Mouse (Mus musculus) midbrain, embryonic 16.5 days (tissue): ENCODE data around the gene Slc6a6. TPM values are rescaled to one million over a fixed set of nuclear protein-coding genes. Genes with fewer than 3 reads are reported as not detected.

Source experiments
- ATAC-seq: fragments of 200-750 bp; cut with Nextera tagmentation; 2 replicates; pipeline ENCODE4 v1.8.0; 2017; ENCODE audit warnings: moderate TSS enrichment
- H3K27ac ChIP-seq: fragments of 300-500 bp; sonication (generic); 2 replicates; pipeline ENCODE4 v1.5.1; 2014; ENCODE audit warnings: mild to moderate bottlenecking, low read length, mixed read lengths
- H3K27me3 ChIP-seq: fragments of 300-500 bp; sonication (generic); 2 replicates; pipeline ENCODE4 v1.6.1; 2014; ENCODE audit warnings: low read depth, low read length, mixed read lengths; ENCODE audit not compliant: control insufficient read depth, insufficient read depth
- H3K36me3 ChIP-seq: fragments of 300-500 bp; sonication (generic); 2 replicates; pipeline ENCODE4 v1.6.1; 2014; ENCODE audit warnings: mild to moderate bottlenecking, low read length, moderate library complexity, mixed read lengths; ENCODE audit not compliant: control insufficient read depth, insufficient read depth
- H3K4me1 ChIP-seq: fragments of 300-500 bp; sonication (generic); 2 replicates; pipeline ENCODE4 v1.6.1; 2014; ENCODE audit warnings: mild to moderate bottlenecking, low read length, mixed read lengths; ENCODE audit not compliant: control insufficient read depth, insufficient read depth
- H3K4me2 ChIP-seq: fragments of 300-500 bp; sonication (generic); 2 replicates; pipeline ENCODE4 v1.6.1; 2014; ENCODE audit warnings: mild to moderate bottlenecking, low read length, mixed read lengths
- H3K4me3 ChIP-seq: fragments of 300-500 bp; sonication (generic); 2 replicates; pipeline ENCODE4 v1.5.1; 2014; ENCODE audit warnings: low read depth, mild to moderate bottlenecking, low read length, moderate library complexity, mixed read lengths
- H3K9ac ChIP-seq: fragments of 300-500 bp; sonication (generic); 2 replicates; pipeline ENCODE4 v1.6.1; 2014; ENCODE audit warnings: low read depth, low read length, mixed read lengths
- H3K9me3 ChIP-seq: fragments of 300-500 bp; sonication (generic); replicated peaks from 2 replicates; pipeline ENCODE4 v1.6.1; 2014; ENCODE audit warnings: mild to moderate bottlenecking, low read length, mixed read lengths; ENCODE audit not compliant: control insufficient read depth, poor library complexity, severe bottlenecking
- WGBS: fragments of 180-500 bp; shearing (Covaris S2); extraction: QIAGEN DNeasy Blood & Tissue Kit; methylation state at CpG from one replicate; pipeline ENCODE4 v1.1.7; 2014; 5-methylcytosine and 5-hydroxymethylcytosine counted together
- polyA plus RNA-seq: library from polyadenylated mRNA; unstranded; fragments of >200 nt; fragmentation: Nextera tagmentation; extraction: Ambion mirVana; gene quantifications from 2 replicates; pipeline ENCODE4 v1.2.1, GENCODE M21; 2015

Slc6a6 gene
- polyA plus RNA-seq, 1 experiment from 2014 or later, result 125 TPM

DNA sequence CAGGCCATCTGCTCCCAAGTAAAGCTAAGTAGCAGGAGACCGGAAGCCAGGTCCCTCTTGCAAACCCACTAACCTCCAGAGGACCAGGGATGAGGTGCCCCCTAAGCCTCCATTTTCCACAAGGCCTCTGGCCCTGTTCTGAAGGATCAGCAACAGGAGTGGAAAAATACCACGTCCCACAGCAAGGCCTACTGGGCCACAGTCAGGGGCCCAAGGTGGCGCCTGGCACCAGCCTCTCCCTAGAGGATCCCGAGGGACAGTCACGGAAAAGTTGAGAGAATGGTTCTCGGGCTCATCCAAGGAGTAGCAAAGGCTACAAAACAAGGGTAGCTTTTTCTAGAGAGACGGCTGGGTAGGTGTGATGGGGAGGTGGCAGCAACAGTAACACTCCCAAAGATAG, 53.6 kb downstream of the Slc6a6 start:
- Histone ChIP-seq H3K4me3 (no peak overlapping the region), H3K36me3 (peaks cover 17% of the 10 kb centered on the region), H3K9me3 (no peaks in the 10 kb centered on the region), H3K27me3 (no peaks in the 10 kb centered on the region), H3K4me2 (no peak overlapping the region), H3K4me1 (no peaks in the 10 kb centered on the region), H3K9ac (no peak overlapping the region), H3K27ac (no peak overlapping the region)
- no peak for ATAC-seq
- WGBS, result 85% methylated on average over 7 of the region's 7 CpGs

DNA sequence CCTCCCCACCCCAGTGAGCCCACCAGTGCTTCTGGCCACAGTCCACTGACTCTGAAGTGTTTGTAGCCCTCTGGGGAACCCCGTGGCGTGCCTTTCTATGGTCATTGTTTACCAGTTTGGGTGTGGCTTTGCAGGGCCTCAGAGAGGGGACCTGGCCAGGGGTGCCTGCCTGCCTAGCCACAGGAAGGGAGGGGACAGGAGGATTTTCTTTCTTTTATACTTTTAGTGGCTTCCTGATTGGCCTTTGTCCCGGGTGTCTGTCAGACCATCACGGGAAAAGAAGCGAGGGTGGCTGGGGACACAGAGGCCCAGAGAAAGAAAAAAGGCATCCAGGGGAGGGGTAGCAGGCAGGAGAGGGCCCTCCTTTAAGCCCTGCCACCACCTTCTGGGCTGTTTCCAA, 54.2 kb downstream of the Slc6a6 start:
- H3K27me3 ChIP-seq, result no peaks in the 10 kb centered on the region
- no peak overlapping the region for H3K4me3 ChIP-seq
- H3K36me3 ChIP-seq, result peaks cover 17% of the 10 kb centered on the region
- 22% methylated on average over 5 of the region's 5 CpGs for WGBS
- no peak overlapping the region for H3K9ac ChIP-seq
- no peak for ATAC-seq
- no peaks in the 10 kb centered on the region for H3K4me1 ChIP-seq
- H3K9me3 ChIP-seq, result no peaks in the 10 kb centered on the region
- no peak overlapping the region for H3K27ac ChIP-seq
- no peak overlapping the region for H3K4me2 ChIP-seq

DNA sequence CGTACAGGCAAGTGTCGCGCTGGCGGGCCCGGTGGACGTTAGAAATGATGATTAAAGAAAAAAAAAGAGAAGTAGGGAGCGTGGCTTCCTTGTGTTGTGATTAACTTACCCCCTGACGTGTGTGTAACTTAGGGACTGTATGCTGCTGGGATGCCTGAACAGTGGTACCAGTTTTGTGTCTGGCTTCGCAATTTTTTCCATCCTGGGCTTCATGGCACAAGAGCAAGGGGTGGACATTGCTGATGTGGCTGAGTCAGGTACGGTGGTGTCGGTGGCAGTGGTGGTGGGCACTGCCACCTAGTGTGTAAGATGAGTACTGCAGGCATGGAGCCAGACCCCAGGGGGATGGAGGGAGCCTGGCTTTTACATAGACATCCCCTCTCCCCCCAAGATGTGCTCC, 57.2 kb downstream of the Slc6a6 start:
- Histone ChIP-seq H3K4me2 (no peak overlapping the region), H3K4me1 (no peaks in the 10 kb centered on the region), H3K9ac (no peak overlapping the region), H3K4me3 (no peak overlapping the region), H3K9me3 (no peaks in the 10 kb centered on the region), H3K36me3 (peaks cover 27% of the 10 kb centered on the region), H3K27ac (no peak overlapping the region), H3K27me3 (no peaks in the 10 kb centered on the region)
- WGBS, result 61% methylated on average over 11 of the region's 11 CpGs
- ATAC-seq, result peak; percentile 82

DNA sequence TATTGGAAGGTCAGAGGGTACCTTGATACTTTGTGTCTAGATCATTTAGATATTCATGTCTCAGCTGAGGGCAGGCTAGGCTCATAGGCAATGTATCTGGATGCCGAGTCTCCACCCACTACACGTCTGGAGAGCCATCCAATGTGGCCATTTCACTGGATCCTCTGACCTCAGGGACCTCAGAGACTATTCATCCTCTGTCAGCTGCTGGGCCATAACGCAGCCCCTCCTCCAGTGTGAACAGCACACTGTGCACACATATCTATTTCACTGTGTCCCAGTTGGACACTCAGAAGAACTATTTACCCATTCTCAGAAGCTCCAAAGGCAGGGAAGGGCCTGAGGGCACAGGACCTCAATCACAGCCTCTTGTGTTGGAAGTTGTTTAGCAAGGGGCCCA, 58.6 kb downstream of the Slc6a6 start:
- Histone ChIP-seq H3K27me3 (no peaks in the 10 kb centered on the region), H3K9ac (no peak overlapping the region), H3K9me3 (no peaks in the 10 kb centered on the region), H3K4me2 (no peak overlapping the region), H3K27ac (no peak overlapping the region), H3K36me3 (peaks cover 27% of the 10 kb centered on the region), H3K4me1 (no peaks in the 10 kb centered on the region), H3K4me3 (no peak overlapping the region)
- no peak for ATAC-seq
- 82% methylated on average over 3 of the region's 3 CpGs for WGBS

DNA sequence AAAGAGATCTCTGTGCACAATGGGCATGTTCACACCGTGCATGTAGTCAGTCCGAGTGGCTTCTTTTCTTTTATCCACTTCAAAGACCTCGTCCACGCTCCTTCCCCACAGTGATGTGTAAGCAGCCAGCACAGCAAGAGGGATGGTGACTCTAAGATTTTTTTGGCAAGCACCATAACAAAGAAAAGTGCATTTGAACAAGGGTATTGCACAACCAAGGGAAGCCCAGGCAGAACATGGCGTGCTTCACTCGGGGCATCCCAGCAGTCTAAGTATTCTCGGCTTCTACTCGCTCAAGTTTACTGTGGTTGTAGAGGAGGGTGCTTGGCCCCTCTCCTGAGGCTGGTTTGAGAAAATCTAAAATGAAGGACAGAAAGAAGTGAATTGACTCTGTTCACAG, 59.1 kb downstream of the Slc6a6 start:
- H3K27me3 ChIP-seq, result no peaks in the 10 kb centered on the region
- H3K27ac ChIP-seq, result no peak overlapping the region
- no peak overlapping the region for H3K4me3 ChIP-seq
- H3K4me1 ChIP-seq, result no peaks in the 10 kb centered on the region
- WGBS, result 79% methylated on average over 8 of the region's 8 CpGs
- peaks cover 24% of the 10 kb centered on the region for H3K36me3 ChIP-seq
- ATAC-seq, result no peak
- no peak overlapping the region for H3K9ac ChIP-seq
- no peak overlapping the region for H3K4me2 ChIP-seq
- no peaks in the 10 kb centered on the region for H3K9me3 ChIP-seq

DNA sequence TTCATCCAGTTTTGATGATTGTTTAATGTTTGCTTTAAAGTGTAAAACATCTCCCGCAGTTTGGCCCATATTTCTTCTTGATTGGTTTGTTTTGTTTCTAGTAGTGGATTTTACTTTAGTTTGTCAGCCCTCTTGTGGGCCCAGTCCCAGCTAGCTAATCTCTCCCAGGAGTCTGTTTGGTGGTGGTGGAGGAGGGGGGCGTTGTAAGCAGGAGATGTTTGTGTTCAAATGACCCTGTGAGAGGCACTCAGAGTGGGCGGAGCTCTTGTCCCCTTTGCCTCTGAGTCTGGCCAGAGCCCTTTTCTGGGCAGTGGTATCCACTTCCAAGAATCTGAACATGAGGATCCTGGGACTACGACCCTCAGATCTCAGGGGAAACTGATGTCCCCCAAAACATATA, 60.0 kb downstream of the Slc6a6 start:
- peaks cover 30% of the 10 kb centered on the region for H3K36me3 ChIP-seq
- no peaks in the 10 kb centered on the region for H3K27me3 ChIP-seq
- no peak overlapping the region for H3K4me2 ChIP-seq
- H3K27ac ChIP-seq, result no peak overlapping the region
- no peaks in the 10 kb centered on the region for H3K4me1 ChIP-seq
- no peaks in the 10 kb centered on the region for H3K9me3 ChIP-seq
- H3K4me3 ChIP-seq, result no peak overlapping the region
- 72% methylated on average over 4 of the region's 4 CpGs for WGBS
- H3K9ac ChIP-seq, result no peak overlapping the region
- no peak for ATAC-seq

DNA sequence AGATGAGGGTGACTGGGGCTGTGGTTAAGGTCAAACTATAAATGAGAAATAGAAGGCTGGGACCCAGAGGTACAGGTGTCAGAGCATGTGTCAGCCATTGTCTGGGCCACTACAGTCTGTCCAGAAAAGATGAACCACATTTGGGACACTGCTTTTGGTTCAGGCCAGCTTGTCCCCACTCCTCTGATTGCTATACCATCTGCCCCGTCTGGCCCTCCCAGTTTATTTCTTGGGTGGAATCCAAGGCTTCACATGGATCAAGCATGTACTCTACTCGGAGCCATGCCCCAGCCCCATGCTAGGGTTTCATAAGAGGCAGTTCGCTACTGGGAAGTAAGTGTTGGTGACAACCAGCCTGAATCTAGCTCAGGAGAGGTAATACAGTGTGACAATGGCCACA, 61.4 kb downstream of the Slc6a6 start:
- WGBS, result 86% methylated on average over 3 of the region's 3 CpGs
- H3K36me3 ChIP-seq, result peaks cover 40% of the 10 kb centered on the region

DNA sequence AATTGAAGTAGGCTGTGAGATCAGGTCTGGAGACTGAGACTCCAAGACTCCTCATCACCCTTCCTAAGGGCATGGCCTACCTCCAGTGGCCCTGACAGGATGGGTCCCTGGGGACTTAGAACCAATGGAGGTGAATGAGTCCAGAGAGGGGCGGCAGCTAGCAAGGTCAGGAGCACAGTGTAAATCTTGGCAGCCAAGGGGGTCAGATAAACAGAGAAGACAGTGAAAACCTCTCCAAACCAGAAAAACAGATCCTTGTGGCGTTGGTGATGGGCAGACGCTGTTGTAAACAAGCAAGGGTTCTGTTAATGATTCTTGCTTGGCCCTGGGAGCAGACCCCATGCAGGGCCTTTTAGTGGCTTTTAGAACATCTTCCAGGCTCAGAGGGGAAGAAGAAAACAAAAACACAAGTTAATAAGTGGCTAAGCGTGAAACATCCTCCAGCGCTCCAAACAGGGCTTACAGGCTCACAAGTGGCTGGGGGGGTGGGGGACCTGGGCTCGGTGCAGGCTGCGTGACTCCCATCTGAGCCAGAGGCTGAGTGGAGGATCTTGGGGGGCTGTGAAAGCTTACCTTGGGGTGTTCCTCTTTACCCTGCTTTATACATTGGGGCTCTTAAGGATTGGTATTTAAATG, 62.2 kb downstream of the Slc6a6 start:
- H3K27me3 ChIP-seq, result no peaks in the 10 kb centered on the region
- H3K36me3 ChIP-seq, result peaks cover 45% of the 10 kb centered on the region
- WGBS, result 81% methylated on average over 7 of the region's 7 CpGs
- H3K4me1 ChIP-seq, result no peaks in the 10 kb centered on the region
- H3K9ac ChIP-seq, result no peak overlapping the region
- no peaks in the 10 kb centered on the region for H3K9me3 ChIP-seq
- no peak overlapping the region for H3K4me3 ChIP-seq
- no peak overlapping the region for H3K27ac ChIP-seq
- H3K4me2 ChIP-seq, result no peak overlapping the region
- ATAC-seq, result no peak

More for the DNA sequence above, 61.4 kb downstream of the Slc6a6 start:
- no peak overlapping the region for H3K4me3 ChIP-seq
- no peaks in the 10 kb centered on the region for H3K27me3 ChIP-seq
- no peak overlapping the region for H3K4me2 ChIP-seq
- H3K9me3 ChIP-seq, result no peaks in the 10 kb centered on the region
- no peak overlapping the region for H3K9ac ChIP-seq
- no peak for ATAC-seq
- no peak overlapping the region for H3K27ac ChIP-seq
- no peaks in the 10 kb centered on the region for H3K4me1 ChIP-seq

DNA sequence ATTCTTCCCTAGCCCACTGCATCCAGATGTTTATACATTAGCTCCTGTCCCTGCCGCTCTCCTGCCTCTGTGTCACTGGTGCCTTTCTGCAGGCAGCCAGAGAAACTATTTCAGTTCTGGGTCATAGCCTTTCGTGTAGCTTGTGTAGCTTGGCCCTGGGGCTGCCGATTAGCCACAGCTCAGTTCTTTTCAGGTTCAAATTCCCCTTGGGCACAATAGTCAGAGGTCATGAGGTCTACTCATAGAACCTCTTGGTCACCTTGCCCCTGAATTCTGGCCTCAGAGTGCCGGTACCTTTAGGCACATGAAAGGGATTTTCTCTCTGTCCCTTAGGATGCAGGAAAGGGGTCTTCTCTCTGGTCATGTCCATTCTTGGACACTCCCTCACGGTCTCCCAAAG, 62.9 kb downstream of the Slc6a6 start:
- H3K36me3 ChIP-seq, result peaks cover 40% of the 10 kb centered on the region
- no peaks in the 10 kb centered on the region for H3K9me3 ChIP-seq

More for the DNA sequence above, 62.9 kb downstream of the Slc6a6 start:
- 84% methylated on average over 5 of the region's 5 CpGs for WGBS
- H3K4me3 ChIP-seq, result no peak overlapping the region
- H3K4me1 ChIP-seq, result no peaks in the 10 kb centered on the region
- no peaks in the 10 kb centered on the region for H3K27me3 ChIP-seq
- no peak overlapping the region for H3K9ac ChIP-seq
- ATAC-seq, result no peak
- H3K4me2 ChIP-seq, result no peak overlapping the region
- H3K27ac ChIP-seq, result no peak overlapping the region
